Comparison of ENCODE assay signal across 8 mouse cellular contexts in the genomic region with DNA sequence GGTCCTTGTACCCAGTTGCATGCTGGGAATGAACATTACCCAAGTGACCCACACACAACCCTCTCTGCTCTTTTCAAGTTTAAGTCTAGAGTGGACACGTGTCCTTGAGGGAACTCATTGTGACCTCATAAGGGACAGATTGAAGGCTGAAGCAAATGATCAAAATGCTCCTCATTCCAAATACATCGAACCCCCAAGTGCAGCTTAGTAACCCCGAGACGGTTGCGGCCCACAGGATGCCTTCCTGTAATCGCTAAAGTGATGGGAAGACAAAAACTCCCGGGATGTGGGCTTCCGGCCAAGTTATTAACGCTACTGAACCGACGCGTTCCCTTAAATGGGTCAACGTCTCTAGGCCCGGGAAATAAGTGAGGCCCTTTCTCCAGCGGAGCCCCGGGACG. TPM values are rescaled to one million over a fixed set of nuclear protein-coding genes. Genes with fewer than 3 reads are reported as not detected.
DNase-seq lines count a peak whose midpoint lies in the region; ATAC-seq lines count a peak whose summit lies in the region.

No protein-coding gene starts in this region.

- 0% methylated on average over 17 of the region's 17 CpGs for WGBS in kidney, embryonic 16.5 days
- 1% methylated on average over 17 of the region's 17 CpGs for WGBS in hindbrain, embryonic 11.5 days
- WGBS in midbrain, embryonic 13.5 days: under 1% methylated on average over 17 of the region's 17 CpGs

- peak overlapping the region; percentile 91 for H3K9ac ChIP-seq in kidney, embryonic 16.5 days (replicated peaks; ENCODE audit: low read length)
- peak overlapping the region; percentile 92 for H3K9ac ChIP-seq in hindbrain, embryonic 11.5 days (ENCODE audit: low read depth, low read length)
- peak overlapping the region; percentile 98 for H3K9ac ChIP-seq in midbrain, embryonic 13.5 days (replicated peaks)

- H3K27ac ChIP-seq in kidney, embryonic 16.5 days (ENCODE audit: low read length): peak overlapping the region; percentile 85
- H3K27ac ChIP-seq in hindbrain, embryonic 11.5 days (ENCODE audit: low read depth, low read length): peak overlapping the region; percentile 82
- peak overlapping the region; percentile 87 for H3K27ac ChIP-seq in midbrain, embryonic 13.5 days

- H3K4me2 ChIP-seq in kidney, embryonic 16.5 days (replicated peaks; ENCODE audit: low read depth, low read length): peak overlapping the region; percentile 67
- peak overlapping the region; percentile 62 for H3K4me2 ChIP-seq in hindbrain, embryonic 11.5 days (replicated peaks; ENCODE audit: low read depth, low read length)
- peak overlapping the region; percentile 85 for H3K4me2 ChIP-seq in midbrain, embryonic 13.5 days (replicated peaks)

- peak overlapping the region; percentile 89 for H3K4me3 ChIP-seq in kidney, embryonic 16.5 days (ENCODE audit: low read length)
- peak overlapping the region; percentile 93 for H3K4me3 ChIP-seq in hindbrain, embryonic 11.5 days (ENCODE audit: low read depth, low read length)
- peak overlapping the region; percentile 95 for H3K4me3 ChIP-seq in midbrain, embryonic 13.5 days (replicated peaks)

- no peak for DNase-seq in kidney, postnatal 10 days
- peak; percentile 24 for DNase-seq in adipocyte (ENCODE audit: low spot score)
- peak; percentile 51 for DNase-seq in hindbrain, embryonic 11.5 days (ENCODE audit: low spot score)
- no peak for DNase-seq in urinary bladder, postnatal 10 days (ENCODE audit: low spot score)
- no peak for DNase-seq in frontal cortex, postnatal 14 days (ENCODE audit: low spot score in 2 of 2)
- DNase-seq in gastrocnemius, adult 18-20 months (ENCODE audit: low spot score): no peak

- peaks cover 24% of the 10 kb centered on the region for H3K4me1 ChIP-seq in kidney, embryonic 16.5 days (ENCODE audit: insufficient read depth, low read length)
- peaks cover 10% of the 10 kb centered on the region for H3K4me1 ChIP-seq in hindbrain, embryonic 11.5 days (replicated peaks; ENCODE audit: control insufficient read depth, insufficient read depth, low read length)
- peaks cover 50% of the 10 kb centered on the region for H3K4me1 ChIP-seq in midbrain, embryonic 13.5 days (replicated peaks)

- H3K9me3 ChIP-seq in kidney, embryonic 16.5 days (ENCODE audit: low read length): no peaks in the 10 kb centered on the region
- H3K9me3 ChIP-seq in hindbrain, embryonic 11.5 days (ENCODE audit: control insufficient read depth, low read length): no peaks in the 10 kb centered on the region
- H3K9me3 ChIP-seq in midbrain, embryonic 13.5 days: no peaks in the 10 kb centered on the region

- no peaks in the 10 kb centered on the region for H3K27me3 ChIP-seq in kidney, embryonic 16.5 days (ENCODE audit: insufficient read depth, low read length)
- H3K27me3 ChIP-seq in hindbrain, embryonic 11.5 days (ENCODE audit: control insufficient read depth, insufficient read depth, low read length): no peaks in the 10 kb centered on the region
- H3K27me3 ChIP-seq in midbrain, embryonic 13.5 days: no peaks in the 10 kb centered on the region

- peaks cover 23% of the 10 kb centered on the region for H3K36me3 ChIP-seq in kidney, embryonic 16.5 days (ENCODE audit: insufficient read depth, low read length)
- peaks cover 3% of the 10 kb centered on the region; the same call in 1 of the 2 replicates for H3K36me3 ChIP-seq in hindbrain, embryonic 11.5 days (ENCODE audit: control insufficient read depth, insufficient read depth, low read length)
- peaks cover 42% of the 10 kb centered on the region for H3K36me3 ChIP-seq in midbrain, embryonic 13.5 days

- ATAC-seq in kidney, embryonic 16.5 days (ENCODE audit: low FRiP score, low TSS enrichment): no peak
- no peak; the same call in 1 of the 2 replicates for ATAC-seq in hindbrain, embryonic 11.5 days (ENCODE audit: low FRiP score)
- no peak for ATAC-seq in midbrain, embryonic 13.5 days

RNA-seq across cellular contexts. Expression of a gene that starts 0.4 kb away (rescaled TPM):
- polyA plus RNA-seq in kidney, embryonic 16.5 days (2015; fragmentation: Nextera tagmentation; extraction: Ambion mirVana): 290 and 327 TPM in 2 replicates
- 305 and 309 TPM in 2 replicates for polyA plus RNA-seq in hindbrain, embryonic 11.5 days (2014; fragmentation: Nextera tagmentation; extraction: Ambion mirVana)
- 179 and 192 TPM in 2 replicates for polyA plus RNA-seq in midbrain, embryonic 13.5 days (2015; fragmentation: Nextera tagmentation; extraction: Ambion mirVana)
- 10 to 100 TPM; 33.0 to 42.8 TPM for total RNA-seq in gastrocnemius, adult 18-20 months (2021)

RNA-seq across cellular contexts. Expression of a gene that starts 4.1 kb away (rescaled TPM):
- 6.4 and 7.8 TPM in 2 replicates for polyA plus RNA-seq in kidney, embryonic 16.5 days (2015; fragmentation: Nextera tagmentation; extraction: Ambion mirVana)
- 24.0 and 24.5 TPM in 2 replicates for polyA plus RNA-seq in hindbrain, embryonic 11.5 days (2014; fragmentation: Nextera tagmentation; extraction: Ambion mirVana)
- polyA plus RNA-seq in midbrain, embryonic 13.5 days (2015; fragmentation: Nextera tagmentation; extraction: Ambion mirVana): 15.9 and 18.9 TPM in 2 replicates
- total RNA-seq in gastrocnemius, adult 18-20 months (2021): 1 to 10 TPM; 4.3 to 5.2 TPM

Comparison
In these comparisons a context has a peak if more than half of its experiments do, and no peak if none do; other contexts are left out.
1. DNase-seq: peak in adipocyte (single experiment) and hindbrain, embryonic 11.5 days (single experiment); none in kidney, postnatal 10 days (single experiment), urinary bladder, postnatal 10 days (single experiment), frontal cortex, postnatal 14 days (0 of 2) and gastrocnemius, adult 18-20 months (single experiment).
2. Peak in every context shown above with its lines, with median percentiles within 50 percentile points of each other: H3K27ac ChIP-seq, H3K4me2 ChIP-seq, H3K4me3 ChIP-seq and H3K9ac ChIP-seq.